Mouse (Mus musculus) heart, adult 2 months (tissue): ENCODE measurements around the gene Lmbrd1. TPM values are rescaled to one million over a fixed set of nuclear protein-coding genes. Genes with fewer than 3 reads are reported as not detected.
"Not testable (repeated sequence)": the region's sequence is repeated elsewhere in the genome, so short reads cannot be mapped to it uniquely, and the experiment has no call there.

Source experiments
- DNase-seq, 2 experiments: peaks; one replicate each; pipeline ENCODE4 v3.0.0; 2021
- H3K27ac ChIP-seq: fragments of 200-600 bp; 2 replicates; pipeline ENCODE4 v1.8.1; 2022
- H3K27me3 ChIP-seq: fragments of 200-500 bp; 2 replicates; pipeline ENCODE4 v1.6.1; 2012; ENCODE audit warnings: mild to moderate bottlenecking, low read length, inconsistent platforms, mixed read lengths; ENCODE audit not compliant: control insufficient read depth, insufficient read depth
- H3K36me3 ChIP-seq: fragments of 200-500 bp; 2 replicates; pipeline ENCODE4 v1.6.1; 2012; ENCODE audit warnings: low read length, inconsistent platforms; ENCODE audit not compliant: control insufficient read depth, insufficient read depth
- H3K4me1 ChIP-seq: fragments of 200-500 bp; 2 replicates; pipeline ENCODE4 v1.6.1; 2011; ENCODE audit warnings: low read length; ENCODE audit not compliant: control insufficient read depth, insufficient read depth
- H3K4me3 ChIP-seq: fragments of 200-600 bp; 2 replicates; pipeline ENCODE4 v1.8.1; 2022
- H3K79me2 ChIP-seq: fragments of 200-500 bp; replicated peaks from 2 replicates; pipeline ENCODE4 v1.6.1; 2012; ENCODE audit warnings: mild to moderate bottlenecking, inconsistent platforms, low read length, moderate library complexity, mixed read lengths; ENCODE audit not compliant: control insufficient read depth, insufficient read depth
- H3K9ac ChIP-seq: fragments of 200-500 bp; 2 replicates; pipeline ENCODE4 v1.6.1; 2012; ENCODE audit warnings: low read depth, mild to moderate bottlenecking, control low read depth, inconsistent platforms, low read length, mixed read lengths
- CTCF ChIP-seq: fragments of 200-600 bp; IDR thresholded peaks from 2 replicates; pipeline ENCODE4 v1.8.1; 2022; ENCODE audit warnings: antibody characterized with exemption, mild to moderate bottlenecking, moderate library complexity
- EP300 ChIP-seq: fragments of 200-500 bp; IDR thresholded peaks from 2 replicates; pipeline ENCODE4 v1.6.1; 2011; ENCODE audit warnings: low read depth, low read length, control low read depth; ENCODE audit not compliant: insufficient read depth
- POLR2A ChIP-seq: fragments of 200-500 bp; IDR thresholded peaks from 2 replicates; pipeline ENCODE4 v1.6.1; 2011; ENCODE audit warnings: mild to moderate bottlenecking, low read depth, low read length, control low read depth; ENCODE audit not compliant: insufficient read depth
- WGBS: fragments of 180-500 bp; shearing (Covaris S2); methylation state at CpG from one replicate; pipeline ENCODE4 v1.1.7; 2018; 5-methylcytosine and 5-hydroxymethylcytosine counted together
- intact Hi-C: fragments of 180-260 bp; cut with DNase I; formaldehyde crosslinking; loops from one replicate; pipeline ENCODE4 v1.15.1; 2025
- long read RNA-seq: library from polyadenylated mRNA; stranded (forward); transcript quantifications from one replicate; pipeline ENCODE4 v2.0.0, GENCODE M21; 2021
- polyA plus RNA-seq: library from polyadenylated mRNA; depleted of rRNA; stranded (reverse); fragments of >200 nt; gene quantifications from 2 replicates; pipeline ENCODE4 v1.2.3, GENCODE M21; 2012; rRNA removed
- total RNA-seq, 2 experiments: library from RNA; stranded (reverse); gene quantifications; 2 replicates each; pipeline ENCODE4 v1.2.3; 2021

The Lmbrd1 gene
- 10 to 100 TPM; 39.7 to 49.0 TPM for total RNA-seq
- polyA plus RNA-seq = 26.0 and 36.8 TPM in 2 replicates
- long read RNA-seq, full-length matches to known transcripts = 57 of 69 reads
- long read RNA-seq, partial matches to known transcripts = 0 of 69 reads
- long read RNA-seq, other reads (novel, unspliced or antisense) = 12 of 69 reads

DNA sequence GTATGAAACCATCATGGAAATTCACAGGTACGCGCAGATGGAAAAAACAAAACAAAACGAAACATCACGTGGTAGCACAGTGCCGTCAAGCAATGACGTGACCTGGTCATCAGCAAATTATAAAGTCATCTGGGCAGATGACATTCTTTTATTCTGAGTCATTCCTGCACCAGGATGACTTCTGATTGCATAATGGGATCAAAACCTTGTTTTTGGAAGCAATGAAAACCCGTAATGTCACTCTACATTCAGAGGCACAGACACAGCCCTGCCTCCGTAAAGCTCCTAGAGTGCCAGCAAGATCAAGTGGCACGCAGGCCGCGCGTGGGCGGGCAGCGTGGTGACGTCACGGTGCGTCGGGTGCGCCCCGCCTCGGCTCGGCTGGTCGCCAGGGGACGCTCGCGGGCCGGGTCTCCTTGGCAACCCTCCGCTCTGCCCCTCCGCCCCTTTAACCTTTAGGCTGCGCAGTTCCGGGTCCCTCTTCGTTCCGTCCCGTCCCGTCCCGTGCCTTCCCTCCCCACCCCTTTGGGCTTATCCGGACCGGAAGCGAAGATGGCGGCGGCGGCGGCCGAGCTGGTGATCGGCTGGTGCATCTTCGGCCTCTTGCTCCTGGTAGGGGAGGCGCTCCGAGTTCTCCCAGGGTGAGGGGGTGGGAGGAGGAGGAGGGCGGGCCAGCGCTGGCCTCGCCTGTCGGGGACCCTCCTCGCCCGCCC, at the start of gene Lmbrd1:
Gene Lmbrd1 (plus strand): TSS at position 426 of the 713 bp plus-strand sequence.
- peak within 1 kb of the TSS; percentile 75 for H3K9ac ChIP-seq
- TF ChIP-seq EP300 = no peak
- TF ChIP-seq POLR2A = peak; percentile 84
- peak; percentile 87 for TF ChIP-seq CTCF
- peaks cover 2% of the 10 kb centered on the region; the same call in 1 of the 2 replicates for H3K79me2 ChIP-seq
- H3K27me3 ChIP-seq = no peaks in the 10 kb centered on the region
- intact Hi-C loops = loop anchor here (1.0 kb wide), 1 partner anchor 21 kb away; no protein-coding TSS in a partner anchor
- 0% methylated on average over 53 of the region's 54 CpGs for WGBS
- peaks cover 4% of the 10 kb centered on the region; the same call in 1 of the 2 replicates for H3K4me1 ChIP-seq
- peak; percentile 96 to 97 for DNase-seq
- H3K27ac ChIP-seq = peak within 1 kb of the TSS; percentile 83
- no peaks in the 10 kb centered on the region for H3K36me3 ChIP-seq
- H3K4me3 ChIP-seq = peak within 1 kb of the TSS; percentile 91

DNA sequence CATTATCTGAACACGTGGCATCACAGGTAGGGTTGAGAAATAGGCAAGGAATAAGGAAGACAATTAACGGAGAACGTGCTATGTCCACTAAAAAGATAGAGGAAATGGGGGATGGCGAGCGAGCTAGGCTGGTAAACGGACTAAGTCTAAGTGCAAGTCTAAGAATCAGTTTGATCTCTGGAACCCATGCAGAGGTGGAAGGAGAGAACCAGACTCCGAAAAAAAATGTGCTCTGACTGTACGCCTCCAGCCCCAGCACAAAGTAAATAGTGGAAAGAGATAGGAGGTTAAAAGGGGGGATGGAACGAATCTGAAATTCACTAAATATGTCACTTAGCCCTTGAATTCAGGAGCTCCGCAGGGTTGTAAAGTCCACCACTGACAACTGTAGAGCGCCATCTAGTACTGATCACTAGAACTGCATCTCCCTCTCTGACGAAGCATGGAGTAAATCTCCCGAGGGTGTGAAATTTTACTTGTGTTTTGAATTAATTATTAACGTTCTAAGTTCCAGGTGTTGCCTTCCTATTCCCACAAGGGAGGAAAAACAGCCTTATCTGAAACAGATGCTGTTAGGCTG, 44.8 kb upstream of the Lmbrd1 start:
- H3K27me3 ChIP-seq = no peaks in the 10 kb centered on the region
- no peak overlapping the region for H3K4me3 ChIP-seq
- 34% methylated on average over 14 of the region's 14 CpGs for WGBS
- no peaks in the 10 kb centered on the region for H3K79me2 ChIP-seq
- TF ChIP-seq EP300 (no peak), CTCF (peak; percentile 71), POLR2A (no peak)
- no peaks in the 10 kb centered on the region for H3K36me3 ChIP-seq
- intact Hi-C loops = loop anchor here (5.0 kb wide), 1 partner anchor 266 kb away; no protein-coding TSS in a partner anchor
- H3K9ac ChIP-seq = no peak overlapping the region
- no peaks in the 10 kb centered on the region for H3K4me1 ChIP-seq
- DNase-seq = no peak
- no peak overlapping the region for H3K27ac ChIP-seq

DNA sequence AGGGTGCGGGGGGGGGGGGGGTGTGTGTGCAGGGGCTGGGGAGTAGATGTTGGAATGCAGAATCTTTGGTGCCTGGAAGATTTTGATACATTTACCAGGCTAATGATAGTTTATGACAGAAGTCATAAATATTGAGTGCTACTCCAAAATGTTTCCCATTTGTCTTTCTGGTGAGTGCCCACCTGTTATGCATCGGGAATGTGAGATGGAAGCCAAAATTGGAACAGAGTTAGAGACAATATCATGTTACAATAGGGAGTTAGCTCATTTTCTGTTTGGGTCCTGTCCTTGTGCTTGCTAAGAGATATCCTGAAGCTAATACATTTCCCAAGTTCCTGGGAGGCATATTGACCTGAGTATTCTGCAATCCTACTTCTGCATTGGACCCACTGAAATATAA, 28.3 kb upstream of the Lmbrd1 start:
- no peak overlapping the region for H3K27ac ChIP-seq
- no peaks in the 10 kb centered on the region for H3K4me1 ChIP-seq
- no peaks in the 10 kb centered on the region for H3K36me3 ChIP-seq
- 56% methylated on average over 2 of the region's 2 CpGs for WGBS
- no peaks in the 10 kb centered on the region for H3K79me2 ChIP-seq
- DNase-seq = no peak
- intact Hi-C loops = no loop called here
- no peak overlapping the region for H3K4me3 ChIP-seq
- TF ChIP-seq POLR2A (no peak), CTCF (no peak), EP300 (no peak)
- no peak overlapping the region for H3K9ac ChIP-seq
- no peaks in the 10 kb centered on the region for H3K27me3 ChIP-seq

DNA sequence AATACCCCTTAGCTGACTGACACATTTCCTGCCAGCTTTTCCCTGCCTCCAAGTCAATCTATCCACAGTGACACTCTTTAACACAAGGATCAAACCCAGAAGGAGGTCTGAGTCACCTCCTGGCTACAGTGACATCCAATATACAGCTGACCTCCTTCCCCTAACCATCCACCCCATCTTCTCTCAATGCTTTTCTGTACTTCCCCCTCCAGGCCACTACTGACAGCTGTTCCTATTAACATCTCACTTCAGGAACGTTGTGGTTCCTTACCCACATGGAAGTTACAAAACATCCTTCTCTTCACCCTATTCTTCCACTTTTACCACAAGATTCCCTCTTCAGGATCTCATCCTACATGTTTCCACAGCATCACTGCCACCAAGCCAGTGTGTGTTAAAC, 18.5 kb upstream of the Lmbrd1 start:
- Histone ChIP-seq H3K4me1 (no peaks in the 10 kb centered on the region), H3K27me3 (no peaks in the 10 kb centered on the region), H3K9ac (no peak overlapping the region), H3K4me3 (no peak overlapping the region), H3K79me2 (no peaks in the 10 kb centered on the region), H3K36me3 (no peaks in the 10 kb centered on the region), H3K27ac (no peak overlapping the region)
- 40% methylated on average over 1 of the region's 1 CpGs for WGBS
- intact Hi-C loops = no loop called here
- TF ChIP-seq CTCF = no peak
- TF ChIP-seq EP300 = no peak
- TF ChIP-seq POLR2A = no peak
- no peak for DNase-seq

DNA sequence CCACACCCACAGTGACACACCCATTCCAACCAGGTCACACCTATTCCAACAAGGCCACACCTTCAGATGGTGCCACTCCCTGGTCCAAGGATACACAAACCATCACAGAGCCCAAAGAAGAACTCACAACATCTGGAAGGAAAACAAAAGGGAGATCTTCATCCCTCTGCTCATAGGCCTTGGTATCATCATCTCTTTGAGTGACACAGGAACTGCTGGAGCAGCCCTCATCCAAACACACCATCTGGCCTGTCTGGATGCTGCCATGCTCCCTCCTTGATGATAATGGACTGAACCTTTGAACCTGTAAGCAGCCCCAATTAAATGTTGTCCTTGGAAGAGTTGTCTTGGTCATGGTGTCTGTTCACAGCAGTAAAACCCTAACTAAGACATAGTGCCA, 17.8 kb upstream of the Lmbrd1 start:
- H3K27me3 ChIP-seq, H3K36me3 ChIP-seq, H3K79me2 ChIP-seq, H3K9ac ChIP-seq, intact Hi-C loops, H3K4me1 ChIP-seq, H3K27ac ChIP-seq, DNase-seq, H3K4me3 ChIP-seq: not testable (repeated sequence)

DNA sequence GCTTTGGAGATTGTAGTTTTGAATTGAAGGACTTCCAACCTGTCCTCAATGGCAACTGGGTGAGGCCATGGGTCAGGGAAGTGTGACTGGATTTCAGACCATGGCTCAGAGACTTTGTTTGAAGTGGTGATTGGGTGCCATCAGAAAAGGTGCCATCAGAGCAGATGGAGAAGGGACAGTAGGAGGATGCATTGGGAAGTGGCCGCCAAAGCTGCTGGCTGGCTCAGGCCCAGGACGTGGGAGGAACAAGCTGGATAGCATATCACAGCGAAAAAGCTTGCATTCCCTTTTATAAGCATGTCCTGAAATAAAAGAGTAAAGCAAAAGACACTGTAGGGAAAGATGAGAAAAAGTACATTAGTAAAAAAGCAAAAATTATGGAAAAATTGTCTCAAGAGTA, 16.9 kb upstream of the Lmbrd1 start:
- no peak for DNase-seq
- Histone ChIP-seq H3K36me3 (no peaks in the 10 kb centered on the region), H3K4me3 (no peak overlapping the region), H3K27me3 (no peaks in the 10 kb centered on the region), H3K9ac (no peak overlapping the region), H3K27ac (no peak overlapping the region), H3K4me1 (no peaks in the 10 kb centered on the region), H3K79me2 (no peaks in the 10 kb centered on the region)
- TF ChIP-seq EP300 (no peak), POLR2A (no peak), CTCF (no peak)
- intact Hi-C loops = no loop called here
- whole genome bisulfite sequencing = 59% methylated on average over 3 of the region's 3 CpGs
